Mouse (Mus musculus) ovary, postnatal 14 days (tissue): Measurements from ENCODE around the gene Slc2a13.

Experiments used
- DNase-seq: peaks from one replicate; pipeline ENCODE4 v3.0.0; 2022; ENCODE audit warnings: low spot score

Gene Slc2a13

GRCm38 (mm10) chr15:91268532-91268931 lies 304.5 kb downstream of the Slc2a13 start:
- no peak for DNase-seq

- DNase-seq, result no peak
Measured at GRCm38 (mm10) chr15:91263926-91264325, 309.1 kb downstream of the Slc2a13 start.

- DNase-seq, result no peak
Measured at GRCm38 (mm10) chr15:91260578-91260977, 312.5 kb downstream of the Slc2a13 start.

GRCm38 (mm10) chr15:91257140-91257539 lies 315.9 kb downstream of the Slc2a13 start:
- DNase-seq, result no peak

- no peak for DNase-seq
Measured at GRCm38 (mm10) chr15:91255308-91255707, 317.8 kb downstream of the Slc2a13 start.

GRCm38 (mm10) chr15:91252956-91253355 lies 320.1 kb downstream of the Slc2a13 start:
- DNase-seq, result no peak

GRCm38 (mm10) chr15:91251544-91252408 lies 321.3 kb downstream of the Slc2a13 start:
- DNase-seq, result no peak

GRCm38 (mm10) chr15:91250815-91251214 lies 322.2 kb downstream of the Slc2a13 start:
- no peak for DNase-seq

- DNase-seq, result no peak
Measured at GRCm38 (mm10) chr15:91240683-91241335, 332.3 kb downstream of the Slc2a13 start.

GRCm38 (mm10) chr15:91237294-91237693 lies 335.8 kb downstream of the Slc2a13 start:
- no peak for DNase-seq
